Mouse (Mus musculus): ENCODE measurements around the gene Padi6. TPM values are rescaled to one million over a fixed set of nuclear protein-coding genes. Genes with fewer than 3 reads are reported as not detected.
A peak's percentile ranks its signal among the peaks of the same experiment; 100 is the strongest.

Gene Padi6
- polyA plus RNA-seq, 1 experiment from 2014 or later, result not detected

- peak; percentile 84 for TF ChIP-seq CTCF (IDR thresholded peaks at IDR 0.05; ENCODE audit: low read depth)
- no peaks in the 10 kb centered on the region for H3K4me1 ChIP-seq (replicated peaks; ENCODE audit: control insufficient read depth, insufficient read depth, low read length)
- no peaks in the 10 kb centered on the region for H3K36me3 ChIP-seq (ENCODE audit: control insufficient read depth, insufficient read depth)
- no peak overlapping the region for H3K9ac ChIP-seq (ENCODE audit: low read depth, low read length)
- no peaks in the 10 kb centered on the region for H3K27me3 ChIP-seq (replicated peaks; ENCODE audit: control insufficient read depth, insufficient read depth, low read length)
- H3K27ac ChIP-seq (ENCODE audit: low read depth, low read length), result no peak overlapping the region
- H3K9me3 ChIP-seq (ENCODE audit: control insufficient read depth), result no peaks in the 10 kb centered on the region
- no peak overlapping the region for H3K4me3 ChIP-seq (ENCODE audit: low read depth, low read length)
- WGBS, result 23% methylated on average over 3 of the region's 3 CpGs
- H3K4me2 ChIP-seq (replicated peaks; ENCODE audit: low read depth), result no peak overlapping the region
- ATAC-seq, result no peak
Measured at GRCm38 (mm10) chr4:140744654-140745053, 2.2 kb upstream of the Padi6 start.

- TF ChIP-seq CTCF (IDR thresholded peaks at IDR 0.05; ENCODE audit: low read depth), result no peak
- Histone ChIP-seq H3K36me3 (ENCODE audit: control insufficient read depth, insufficient read depth) (no peaks in the 10 kb centered on the region), H3K4me1 (replicated peaks; ENCODE audit: control insufficient read depth, insufficient read depth, low read length) (no peaks in the 10 kb centered on the region), H3K4me3 (ENCODE audit: low read depth, low read length) (no peak overlapping the region), H3K9ac (ENCODE audit: low read depth, low read length) (no peak overlapping the region), H3K27me3 (replicated peaks; ENCODE audit: control insufficient read depth, insufficient read depth, low read length) (no peaks in the 10 kb centered on the region), H3K4me2 (replicated peaks; ENCODE audit: low read depth) (no peak overlapping the region), H3K9me3 (ENCODE audit: control insufficient read depth) (no peaks in the 10 kb centered on the region), H3K27ac (ENCODE audit: low read depth, low read length) (no peak overlapping the region)
- no peak for ATAC-seq
- 38% methylated on average over 4 of the region's 4 CpGs for WGBS
Measured at GRCm38 (mm10) chr4:140743086-140743485, 643 bp upstream of the Padi6 start.

- WGBS, result 84% methylated on average over 6 of the region's 6 CpGs
- ATAC-seq, result no peak
Measured at GRCm38 (mm10) chr4:140741401-140741800, 1.0 kb downstream of the Padi6 start.

GRCm38 (mm10) chr4:140740655-140741054, 1.8 kb downstream of the Padi6 start:
- Histone ChIP-seq H3K4me2 (replicated peaks; ENCODE audit: low read depth) (no peak overlapping the region), H3K9ac (ENCODE audit: low read depth, low read length) (no peak overlapping the region), H3K27me3 (replicated peaks; ENCODE audit: control insufficient read depth, insufficient read depth, low read length) (no peaks in the 10 kb centered on the region), H3K4me3 (ENCODE audit: low read depth, low read length) (no peak overlapping the region), H3K36me3 (ENCODE audit: control insufficient read depth, insufficient read depth) (no peaks in the 10 kb centered on the region), H3K9me3 (ENCODE audit: control insufficient read depth) (no peaks in the 10 kb centered on the region), H3K4me1 (replicated peaks; ENCODE audit: control insufficient read depth, insufficient read depth, low read length) (no peaks in the 10 kb centered on the region), H3K27ac (ENCODE audit: low read depth, low read length) (no peak overlapping the region)
- ATAC-seq, result no peak
- WGBS, result 80% methylated on average over 11 of the region's 11 CpGs
- TF ChIP-seq CTCF (IDR thresholded peaks at IDR 0.05; ENCODE audit: low read depth), result no peak

More at GRCm38 (mm10) chr4:140741401-140741800, 1.0 kb downstream of the Padi6 start:
- Histone ChIP-seq H3K4me3 (ENCODE audit: low read depth, low read length) (no peak overlapping the region), H3K36me3 (ENCODE audit: control insufficient read depth, insufficient read depth) (no peaks in the 10 kb centered on the region), H3K4me1 (replicated peaks; ENCODE audit: control insufficient read depth, insufficient read depth, low read length) (no peaks in the 10 kb centered on the region), H3K27ac (ENCODE audit: low read depth, low read length) (no peak overlapping the region), H3K9me3 (ENCODE audit: control insufficient read depth) (no peaks in the 10 kb centered on the region), H3K9ac (ENCODE audit: low read depth, low read length) (no peak overlapping the region), H3K4me2 (replicated peaks; ENCODE audit: low read depth) (no peak overlapping the region), H3K27me3 (replicated peaks; ENCODE audit: control insufficient read depth, insufficient read depth, low read length) (no peaks in the 10 kb centered on the region)
- TF ChIP-seq CTCF (IDR thresholded peaks at IDR 0.05; ENCODE audit: low read depth), result no peak

GRCm38 (mm10) chr4:140732871-140733270, 9.6 kb downstream of the Padi6 start:
- Histone ChIP-seq H3K27ac (ENCODE audit: low read depth, low read length) (no peak overlapping the region), H3K9ac (ENCODE audit: low read depth, low read length) (no peak overlapping the region), H3K27me3 (replicated peaks; ENCODE audit: control insufficient read depth, insufficient read depth, low read length) (no peaks in the 10 kb centered on the region), H3K4me1 (replicated peaks; ENCODE audit: control insufficient read depth, insufficient read depth, low read length) (no peaks in the 10 kb centered on the region), H3K36me3 (ENCODE audit: control insufficient read depth, insufficient read depth) (no peaks in the 10 kb centered on the region), H3K9me3 (ENCODE audit: control insufficient read depth) (no peaks in the 10 kb centered on the region), H3K4me3 (ENCODE audit: low read depth, low read length) (no peak overlapping the region), H3K4me2 (replicated peaks; ENCODE audit: low read depth) (no peak overlapping the region)
- no peak for TF ChIP-seq CTCF (IDR thresholded peaks at IDR 0.05; ENCODE audit: low read depth)
- ATAC-seq, result no peak
- WGBS, result 60% methylated on average over 7 of the region's 7 CpGs

- Histone ChIP-seq H3K9me3 (ENCODE audit: control insufficient read depth) (no peaks in the 10 kb centered on the region), H3K4me2 (replicated peaks; ENCODE audit: low read depth) (no peak overlapping the region), H3K36me3 (ENCODE audit: control insufficient read depth, insufficient read depth) (no peaks in the 10 kb centered on the region), H3K4me3 (ENCODE audit: low read depth, low read length) (no peak overlapping the region), H3K4me1 (replicated peaks; ENCODE audit: control insufficient read depth, insufficient read depth, low read length) (no peaks in the 10 kb centered on the region), H3K9ac (ENCODE audit: low read depth, low read length) (no peak overlapping the region), H3K27ac (ENCODE audit: low read depth, low read length) (no peak overlapping the region), H3K27me3 (replicated peaks; ENCODE audit: control insufficient read depth, insufficient read depth, low read length) (no peaks in the 10 kb centered on the region)
- ATAC-seq, result no peak
- TF ChIP-seq CTCF (IDR thresholded peaks at IDR 0.05; ENCODE audit: low read depth), result peak; percentile 39
- 85% methylated on average over 4 of the region's 4 CpGs for WGBS
Measured at GRCm38 (mm10) chr4:140731654-140732053, 10.8 kb downstream of the Padi6 start.

- 86% methylated on average over 12 of the region's 12 CpGs for WGBS
- no peaks in the 10 kb centered on the region for H3K4me1 ChIP-seq (replicated peaks; ENCODE audit: control insufficient read depth, insufficient read depth, low read length)
Measured at GRCm38 (mm10) chr4:140726907-140727306, 15.5 kb downstream of the Padi6 start.

More at GRCm38 (mm10) chr4:140726907-140727306, 15.5 kb downstream of the Padi6 start:
- no peak overlapping the region for H3K9ac ChIP-seq (ENCODE audit: low read depth, low read length)
- H3K27me3 ChIP-seq (replicated peaks; ENCODE audit: control insufficient read depth, insufficient read depth, low read length), result no peaks in the 10 kb centered on the region
- H3K27ac ChIP-seq (ENCODE audit: low read depth, low read length), result no peak overlapping the region
- H3K4me3 ChIP-seq (ENCODE audit: low read depth, low read length), result no peak overlapping the region
- ATAC-seq, result no peak
- H3K9me3 ChIP-seq (ENCODE audit: control insufficient read depth), result no peaks in the 10 kb centered on the region
- H3K36me3 ChIP-seq (ENCODE audit: control insufficient read depth, insufficient read depth), result peaks cover 17% of the 10 kb centered on the region; the same call in 1 of the 2 replicates
- no peak for TF ChIP-seq CTCF (IDR thresholded peaks at IDR 0.05; ENCODE audit: low read depth)
- no peak overlapping the region for H3K4me2 ChIP-seq (replicated peaks; ENCODE audit: low read depth)

All from intestine, postnatal 0 days (tissue).